Mouse (Mus musculus) neutrophil, adult 83 days (primary cell): ENCODE measurements around the gene Slc10a7. TPM values are rescaled to one million over a fixed set of nuclear protein-coding genes. Genes with fewer than 3 reads are reported as not detected.

Experiments
- total RNA-seq, 2 experiments: library from RNA; stranded (reverse); gene quantifications; one replicate each; pipeline ENCODE4 v1.2.4; 2023

Slc10a7 gene
- total RNA-seq: 10 to 100 TPM; 16.4 to 20.7 TPM

GRCm38 (mm10) chr8:78509273-78510031, at the start of gene Slc10a7:
Gene Slc10a7 (plus strand): TSS chr8:78509346.

GRCm38 (mm10) chr8:78508719-78509272, 350 bp upstream of the Slc10a7 start, which contains the start of gene Rbmxl1:
Gene Rbmxl1 (minus strand): TSS chr8:78508898.

Other genes with a start within 250 kb of the Slc10a7 start
- not detected for gene Pou4f2, start 72.7 kb upstream of the Slc10a7 start, total RNA-seq
- 10 to 100 TPM; 42.1 to 45.8 TPM for gene Rbmxl1, start 448 bp upstream of the Slc10a7 start, total RNA-seq